In the genomic region with DNA sequence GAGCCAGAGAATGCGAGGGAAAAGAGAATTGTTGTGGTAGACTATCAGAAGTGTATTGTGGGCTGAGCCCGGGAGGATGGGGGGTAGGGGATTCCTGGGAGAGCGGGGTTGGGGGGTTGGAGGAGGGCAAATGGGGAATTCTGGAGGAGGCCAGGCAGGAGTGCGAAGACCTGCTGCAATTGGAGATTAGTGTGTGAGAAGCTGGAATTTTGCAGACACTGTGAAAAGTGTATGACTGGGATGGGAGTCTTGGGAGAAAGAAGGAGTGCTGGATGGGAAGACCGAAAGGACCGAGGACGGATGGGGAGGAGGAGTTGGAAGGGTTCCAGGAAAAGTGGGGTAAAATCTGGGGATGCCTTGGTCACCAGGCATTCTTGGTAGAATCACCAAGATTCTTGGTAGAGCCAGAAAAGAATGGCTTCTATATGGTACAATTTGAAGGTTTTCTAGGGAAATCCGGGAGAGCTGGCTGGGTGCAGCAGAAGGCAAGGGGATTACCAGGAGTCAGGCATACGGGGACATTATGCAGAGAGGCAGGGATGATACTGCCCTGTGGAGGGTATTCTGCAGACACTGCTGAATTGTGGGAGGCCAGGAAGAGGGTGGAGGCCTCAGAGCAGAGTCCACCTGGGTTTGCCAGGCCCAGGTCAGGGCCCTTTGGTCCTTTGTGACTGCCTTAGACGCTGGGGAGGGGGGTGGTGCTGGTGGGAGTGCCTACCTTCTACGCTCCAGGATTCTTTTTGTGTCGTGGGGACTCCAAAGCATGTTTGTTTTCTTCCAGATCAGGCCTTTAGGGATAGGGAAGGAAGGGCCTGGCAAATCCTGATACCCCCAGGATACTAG, we compare ENCODE assay signal across 8 mouse cellular contexts. TPM values are rescaled to one million over a fixed set of nuclear protein-coding genes. Genes with fewer than 3 reads are reported as not detected.
A peak's percentile ranks its signal among the peaks of the same experiment; 100 is the strongest.
DNase-seq lines count a peak whose midpoint lies in the region; ATAC-seq and TF ChIP-seq lines count a peak whose summit lies in the region.

No protein-coding gene starts in this region.

- 0 out of 2 replicates have a peak, but pooled peaks have one; percentile 0 for ATAC-seq in hindbrain, embryonic 15.5 days (ENCODE audit: low FRiP score, low read depth)
- no peak for ATAC-seq in liver, embryonic 14.5 days (ENCODE audit: insufficient read depth)

- no peak for TF ChIP-seq EP300 in CH12.LX (IDR thresholded peaks at IDR 0.05; ENCODE audit: low read length)
- TF ChIP-seq EP300 in liver, embryonic 14.5 days (IDR thresholded peaks at IDR 0.05; ENCODE audit: low read depth): no peak

- H3K4me2 ChIP-seq in CH12.LX (ENCODE audit: insufficient read depth, low read depth, poor library complexity, severe bottlenecking): peak overlapping the region; percentile 89
- peak overlapping the region; percentile 86 for H3K4me2 ChIP-seq in hindbrain, embryonic 15.5 days
- peak overlapping the region; percentile 54 for H3K4me2 ChIP-seq in liver, embryonic 14.5 days (ENCODE audit: low read depth)

- H3K4me3 ChIP-seq in CH12.LX (replicated peaks in 1 of 3; ENCODE audit: low read depth in 2 of 3, low read length in 2 of 3, poor library complexity in 1 of 3): peak overlapping the region in 2 of 3 experiments; percentile 42 to 52
- H3K4me3 ChIP-seq in hindbrain, embryonic 15.5 days: peak overlapping the region; percentile 53
- peak overlapping the region; percentile 42 to 51; a peak in 3 of 4 replicates for H3K4me3 ChIP-seq in liver, embryonic 14.5 days (ENCODE audit: insufficient read depth in 1 of 2, low read depth in 2 of 2, low read length in 2 of 2)

- TF ChIP-seq CTCF in CH12.LX (conservative IDR thresholded peaks at IDR 0.05 in 1 of 2, IDR thresholded peaks at IDR 0.05 in 1 of 2; ENCODE audit: low read depth in 2 of 2, low read length in 2 of 2): no peak
- no peak for TF ChIP-seq CTCF in liver, embryonic 14.5 days (IDR thresholded peaks at IDR 0.05; ENCODE audit: low read depth)

- TF ChIP-seq RAD21 in CH12.LX (IDR thresholded peaks at IDR 0.05; ENCODE audit: low read depth, low read length): no peak

- DNase-seq in CH12.LX (ENCODE audit: extremely low read depth) (no peak), MN1 (ENCODE audit: low spot score) (peak; percentile 43)
- no peak for DNase-seq in liver, embryonic 14.5 days (ENCODE audit: low read depth in 3 of 3, low spot score in 3 of 3)
- DNase-seq in yolk sac, embryonic 10.5 days (ENCODE audit: low spot score): peak; percentile 49
- DNase-seq in layer of hippocampus, adult 18-20 months (ENCODE audit: low spot score in 2 of 2): no peak
- DNase-seq in c-Kit-positive CD71-positive TER-119-positive erythroid progenitor cells, embryonic 14.5 days (ENCODE audit: low spot score): no peak
- no peak for DNase-seq in adrenal gland, adult (ENCODE audit: inconsistent age in 2 of 2, low spot score in 1 of 2)

- dilution Hi-C loops in CH12.LX (cut with MboI; ENCODE audit: extremely low pct_ligation_motif_present, extremely low pct_unique_long_range_greater_than_20kb, low sequenced_read_pairs): no loop called here

- peaks cover 0 to 60% of the 10 kb centered on the region in 2 experiments for H3K36me3 ChIP-seq in CH12.LX (replicated peaks in 1 of 2; ENCODE audit: control insufficient read depth in 1 of 2, insufficient read depth in 1 of 2, low read length in 1 of 2)
- H3K36me3 ChIP-seq in hindbrain, embryonic 15.5 days: no peaks in the 10 kb centered on the region
- H3K36me3 ChIP-seq in liver, embryonic 14.5 days (replicated peaks; ENCODE audit: control insufficient read depth, insufficient read depth, low read depth): no peaks in the 10 kb centered on the region

- 2% methylated on average over 12 of the region's 12 CpGs for WGBS in hindbrain, embryonic 15.5 days
- 17% methylated on average over 12 of the region's 12 CpGs for WGBS in liver, embryonic 14.5 days (ENCODE audit: insufficient replicate concordance)

- H3K9me3 ChIP-seq in CH12.LX (replicated peaks; ENCODE audit: low read length): no peaks in the 10 kb centered on the region
- no peaks in the 10 kb centered on the region for H3K9me3 ChIP-seq in hindbrain, embryonic 15.5 days
- no peaks in the 10 kb centered on the region for H3K9me3 ChIP-seq in liver, embryonic 14.5 days (ENCODE audit: control insufficient read depth, low read length)

- H3K27me3 ChIP-seq in CH12.LX (replicated peaks): no peaks in the 10 kb centered on the region
- 0 out of 2 replicates have a peak, but pooled peaks cover 4% of the 10 kb centered on the region for H3K27me3 ChIP-seq in hindbrain, embryonic 15.5 days
- peaks cover 8% of the 10 kb centered on the region for H3K27me3 ChIP-seq in liver, embryonic 14.5 days (ENCODE audit: control insufficient read depth, insufficient read depth, low read length)

- H3K4me1 ChIP-seq in CH12.LX (ENCODE audit: control insufficient read depth in 1 of 2, insufficient read depth in 2 of 2): peaks cover 2 to 43% of the 10 kb centered on the region in 2 experiments; a peak in 2 of 4 replicates
- peaks cover 62% of the 10 kb centered on the region for H3K4me1 ChIP-seq in hindbrain, embryonic 15.5 days (replicated peaks)
- H3K4me1 ChIP-seq in liver, embryonic 14.5 days (replicated peaks; ENCODE audit: control insufficient read depth in 2 of 2, insufficient read depth in 2 of 2, low read length in 1 of 2): no peaks in the 10 kb centered on the region; a peak in 1 of 4 replicates

- H3K79me2 ChIP-seq in CH12.LX (replicated peaks; ENCODE audit: control insufficient read depth, extremely low read depth, insufficient read depth, poor library complexity, severe bottlenecking): no peaks in the 10 kb centered on the region

- no peak for TF ChIP-seq POLR2A in CH12.LX (IDR thresholded peaks at IDR 0.05; ENCODE audit: low read depth, low read length)

- in situ Hi-C loops in CH12.LX (cut with MboI; ENCODE audit: low pct_ligation_motif_present, low pct_unique_long_range_greater_than_20kb, low sequenced_read_pairs): loop anchor here (5.0 kb wide), 1 partner anchor 65 kb away; no protein-coding TSS in a partner anchor

- no peak overlapping the region for H3K27ac ChIP-seq in CH12.LX (ENCODE audit: insufficient read depth, low read depth)
- H3K27ac ChIP-seq in hindbrain, embryonic 15.5 days (replicated peaks): peak overlapping the region; percentile 14
- H3K27ac ChIP-seq in liver, embryonic 14.5 days: no peak overlapping the region

- H3K9ac ChIP-seq in CH12.LX (ENCODE audit: insufficient read depth, low read depth): 0 out of 2 replicates have a peak overlapping the region, but pooled peaks have one; percentile 8
- peak overlapping the region; percentile 57 for H3K9ac ChIP-seq in hindbrain, embryonic 15.5 days
- no peak overlapping the region for H3K9ac ChIP-seq in liver, embryonic 14.5 days (replicated peaks)

TF ChIP-seq in CH12.LX, 34 proteins besides CTCF, POLR2A, EP300 and RAD21:
- TF ChIP-seq ZKSCAN1 (IDR thresholded peaks at IDR 0.05; ENCODE audit: borderline replicate concordance, low read depth, low read length): no peak
- TF ChIP-seq HCFC1 (IDR thresholded peaks at IDR 0.05; ENCODE audit: low read depth, low read length): no peak
- TF ChIP-seq MXI1 (IDR thresholded peaks at IDR 0.05; ENCODE audit: low read depth, low read length): no peak
- no peak for TF ChIP-seq ELF1 (IDR thresholded peaks at IDR 0.05; ENCODE audit: low read depth, low read length)
- no peak for TF ChIP-seq GABPA (IDR thresholded peaks at IDR 0.05; ENCODE audit: insufficient replicate concordance, low read depth, low read length)

RNA-seq across cellular contexts. Expression of gene Igsf9, which starts 1.2 kb away (rescaled TPM):
- 4.5 and 6.0 TPM in 2 replicates for total RNA-seq in CH12.LX (2012; rRNA removed)
- total RNA-seq in CH12.LX (2014; rRNA removed): 2.0 and 2.7 TPM in 2 replicates
- polyA plus RNA-seq in CH12.LX (2012; ENCODE audit: insufficient read length, low read depth): 6.5 and 7.2 TPM in 2 replicates
- polyA plus RNA-seq in hindbrain, embryonic 15.5 days (2015; fragmentation: Nextera tagmentation; extraction: Ambion mirVana): 45.7 and 49.3 TPM in 2 replicates
- polyA plus RNA-seq in liver, embryonic 14.5 days (2012; rRNA removed): 2.1 and 2.8 TPM in 2 replicates
- 0.60 and 1.0 TPM in 2 replicates for polyA plus RNA-seq in liver, embryonic 14.5 days (2014; fragmentation: Nextera tagmentation; extraction: Ambion mirVana)
- 1 to 10 TPM; 3.9 to 4.8 TPM for total RNA-seq in layer of hippocampus, adult 18-20 months (2021)

RNA-seq across cellular contexts. Expression of gene Slamf9, which starts 7.6 kb away (rescaled TPM):
- total RNA-seq in CH12.LX (2012; rRNA removed): 17.0 and 30.9 TPM in 2 replicates
- 30.1 and 32.6 TPM in 2 replicates for total RNA-seq in CH12.LX (2014; rRNA removed)
- 28.3 and 30.3 TPM in 2 replicates for polyA plus RNA-seq in CH12.LX (2012; ENCODE audit: insufficient read length, low read depth)
- polyA plus RNA-seq in hindbrain, embryonic 15.5 days (2015; fragmentation: Nextera tagmentation; extraction: Ambion mirVana): 0.12 and 0.18 TPM in 2 replicates
- 0.92 and 1.5 TPM in 2 replicates for polyA plus RNA-seq in liver, embryonic 14.5 days (2012; rRNA removed)
- 1.5 and 1.9 TPM in 2 replicates for polyA plus RNA-seq in liver, embryonic 14.5 days (2014; fragmentation: Nextera tagmentation; extraction: Ambion mirVana)
- total RNA-seq in layer of hippocampus, adult 18-20 months (2021): under 1 TPM; 0.33 to 0.47 TPM

RNA-seq across cellular contexts. Expression of gene Tagln2, which starts 17.1 kb away (rescaled TPM):
- total RNA-seq in CH12.LX (2012; rRNA removed) (179 and 206 TPM in 2 replicates), CH12.LX (2014; rRNA removed) (145 and 172 TPM in 2 replicates)
- polyA plus RNA-seq in CH12.LX (2012; ENCODE audit: insufficient read length, low read depth): 281 and 337 TPM in 2 replicates
- polyA plus RNA-seq in hindbrain, embryonic 15.5 days (2015; fragmentation: Nextera tagmentation; extraction: Ambion mirVana): 77.7 and 83.7 TPM in 2 replicates
- polyA plus RNA-seq in liver, embryonic 14.5 days (2012; rRNA removed): 75.1 and 88.2 TPM in 2 replicates
- 94.4 and 97.5 TPM in 2 replicates for polyA plus RNA-seq in liver, embryonic 14.5 days (2014; fragmentation: Nextera tagmentation; extraction: Ambion mirVana)
- total RNA-seq in layer of hippocampus, adult 18-20 months (2021): 10 to 100 TPM in 1 of 2 experiments, 1 to 10 TPM in 1; 9.2 to 11.7 TPM

RNA-seq across cellular contexts. Expression of gene Cfap45, which starts 37.9 kb away (rescaled TPM):
- not detected in 2 replicates for total RNA-seq in CH12.LX (2012; rRNA removed)
- not detected in 2 replicates for total RNA-seq in CH12.LX (2014; rRNA removed)
- not detected in 2 replicates for polyA plus RNA-seq in CH12.LX (2012; ENCODE audit: insufficient read length, low read depth)
- 2.8 and 4.6 TPM in 2 replicates for polyA plus RNA-seq in hindbrain, embryonic 15.5 days (2015; fragmentation: Nextera tagmentation; extraction: Ambion mirVana)
- 0.15 and 0.28 TPM in 2 replicates for polyA plus RNA-seq in liver, embryonic 14.5 days (2012; rRNA removed)
- 0.22 and 0.29 TPM in 2 replicates for polyA plus RNA-seq in liver, embryonic 14.5 days (2014; fragmentation: Nextera tagmentation; extraction: Ambion mirVana)
- 1 to 10 TPM; 3.4 to 4.0 TPM for total RNA-seq in layer of hippocampus, adult 18-20 months (2021)

Comparison
In these comparisons a context has a peak if more than half of its experiments do, and no peak if none do; other contexts are left out.
1. DNase-seq: peak in MN1 (single experiment) and yolk sac, embryonic 10.5 days (single experiment); none in CH12.LX (single experiment), liver, embryonic 14.5 days (0 of 3), layer of hippocampus, adult 18-20 months (0 of 2), c-Kit-positive CD71-positive TER-119-positive erythroid progenitor cells, embryonic 14.5 days (single experiment) and adrenal gland, adult (0 of 2).
2. RNA of gene Slamf9, which starts 7.6 kb away (polyA plus RNA-seq): 28.3 to 30.3 TPM in CH12.LX; 0.92 to 1.9 TPM in liver, embryonic 14.5 days and 0.12 to 0.18 TPM in hindbrain, embryonic 15.5 days; every median in the first group is over 10 times any median in the second.
3. Peak in every context shown above with its lines, with median percentiles within 50 percentile points of each other: H3K4me2 ChIP-seq and H3K4me3 ChIP-seq.